Mouse (Mus musculus): ENCODE measurements around the gene Stk11. TPM values are rescaled to one million over a fixed set of nuclear protein-coding genes. Genes with fewer than 3 reads are reported as not detected.
"Not testable (repeated sequence)": the region's sequence is repeated elsewhere in the genome, so short reads cannot be mapped to it uniquely, and the experiment has no call there.

Gene Stk11
- polyA plus RNA-seq, 1 experiment from 2014 or later, result 23.2 TPM

GRCm38 (mm10) chr10:80156002-80156751, 40.6 kb downstream of the Stk11 start:
- DNase-seq (ENCODE audit: low spot score), result no peak

- DNase-seq (ENCODE audit: low spot score), result no peak
Observed at GRCm38 (mm10) chr10:80156752-80157053, 41.1 kb downstream of the Stk11 start.

- no peak for DNase-seq (ENCODE audit: low spot score)
Observed at GRCm38 (mm10) chr10:80157141-80157929, 41.7 kb downstream of the Stk11 start.

DNA sequence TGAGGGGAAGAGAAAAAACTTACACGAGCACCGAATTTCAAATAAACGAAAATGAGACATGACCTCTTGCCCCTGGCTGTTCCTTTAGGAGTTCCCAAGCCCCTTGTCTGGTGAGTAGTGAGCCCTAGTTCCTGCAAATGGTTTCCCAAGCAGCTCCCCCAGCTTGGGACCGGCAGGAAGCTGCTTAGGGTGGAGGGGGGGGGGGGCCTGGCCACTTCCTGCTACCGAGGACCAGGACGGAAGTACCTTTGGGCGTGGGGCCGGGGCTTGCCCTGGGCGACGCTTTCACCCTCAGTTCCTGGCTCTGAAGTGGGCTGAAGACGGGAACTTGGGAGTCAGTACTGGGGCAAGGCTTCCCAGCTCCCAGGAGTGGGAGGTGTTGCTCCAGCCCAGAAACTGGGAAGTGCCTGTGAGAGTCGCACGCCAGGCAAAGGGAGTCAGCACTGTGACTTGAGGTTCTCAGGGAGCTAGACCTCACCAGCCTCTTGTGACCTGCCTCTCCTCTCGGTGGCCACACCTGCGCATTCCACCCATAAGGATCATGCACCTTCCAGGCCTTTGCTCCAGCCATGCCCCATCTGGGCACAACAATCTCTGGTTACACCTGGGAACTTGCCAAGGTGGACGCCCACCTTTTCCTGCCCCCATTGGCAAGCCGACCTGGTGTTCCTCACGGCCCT, 42.8 kb downstream of the Stk11 start:
- DNase-seq (ENCODE audit: low spot score), result peak; percentile 82

DNA sequence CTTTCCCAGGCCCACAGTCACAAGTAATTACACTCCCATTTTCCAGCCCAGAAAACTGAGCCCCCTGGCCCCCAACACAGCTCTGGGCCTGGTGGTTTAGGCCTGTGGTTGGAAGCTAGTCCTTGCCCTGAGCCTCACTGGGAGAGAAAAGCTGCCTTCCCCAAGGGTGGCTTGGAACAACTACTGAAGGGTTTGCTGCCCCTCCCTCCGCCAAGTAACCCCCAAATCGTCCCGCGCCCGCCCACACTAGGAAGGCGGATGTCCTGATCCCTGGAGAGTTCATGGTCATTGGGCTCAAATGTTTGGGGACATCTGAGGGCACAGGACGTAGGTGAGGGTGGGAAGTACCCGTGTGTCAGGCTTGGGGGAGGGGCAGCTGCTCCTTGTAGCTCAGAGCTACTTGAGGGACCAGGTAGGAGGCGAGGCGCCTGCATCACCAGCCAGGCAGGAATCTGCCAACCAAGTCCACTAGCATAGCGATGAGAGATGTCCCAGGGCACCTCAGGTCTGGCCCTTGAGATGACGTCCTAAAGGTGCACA, 43.5 kb downstream of the Stk11 start:
- no peak for DNase-seq (ENCODE audit: low spot score)

- peak; percentile 100 for DNase-seq (ENCODE audit: low spot score)
Observed at GRCm38 (mm10) chr10:80159561-80160454, 44.2 kb downstream of the Stk11 start.

DNA sequence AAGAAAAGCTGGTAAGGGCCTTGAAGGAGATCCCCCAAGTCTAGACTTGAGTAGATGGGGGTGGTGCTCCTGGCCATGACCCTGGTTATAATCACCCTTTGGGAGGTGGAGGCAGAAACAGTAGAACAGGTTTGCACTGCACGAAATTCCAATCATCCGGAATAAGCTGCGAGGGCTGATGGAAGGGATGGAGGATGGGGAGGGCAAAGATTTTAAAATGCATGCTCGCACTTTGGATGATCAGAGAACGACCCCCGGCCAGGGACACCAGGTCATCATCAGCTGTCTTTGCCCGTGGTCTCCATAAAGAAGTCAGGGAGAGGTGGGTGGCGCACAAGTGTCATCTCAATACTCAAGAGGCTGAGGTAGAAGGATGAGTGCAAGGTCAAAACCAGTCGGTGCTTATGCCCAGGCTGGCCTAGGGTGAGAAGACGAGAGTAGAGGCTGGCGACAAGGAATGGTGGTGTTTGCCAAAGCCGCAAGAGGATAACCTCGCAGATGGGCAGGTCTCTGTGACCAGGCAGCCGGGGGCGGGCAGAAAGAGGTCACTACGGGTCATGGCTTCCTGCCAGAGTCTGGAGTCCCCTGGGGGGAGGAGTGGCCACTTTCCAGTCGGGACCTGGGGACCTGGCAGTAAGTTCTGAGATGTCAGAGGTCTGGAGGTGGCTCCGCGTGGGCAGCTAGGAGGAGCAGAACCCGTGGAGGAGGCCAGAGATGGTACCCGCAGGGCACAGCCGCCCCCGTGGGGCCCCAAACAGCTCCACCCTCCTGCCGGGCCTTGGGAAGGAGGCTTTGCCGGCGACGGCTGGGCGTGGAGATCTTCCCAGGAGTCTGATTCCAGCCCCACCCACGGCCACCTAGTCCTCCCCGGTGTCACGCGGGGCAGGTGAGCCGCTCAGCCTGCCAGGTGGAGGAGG, 45.1 kb downstream of the Stk11 start:
- peak; percentile 41 for DNase-seq (ENCODE audit: low spot score)

DNA sequence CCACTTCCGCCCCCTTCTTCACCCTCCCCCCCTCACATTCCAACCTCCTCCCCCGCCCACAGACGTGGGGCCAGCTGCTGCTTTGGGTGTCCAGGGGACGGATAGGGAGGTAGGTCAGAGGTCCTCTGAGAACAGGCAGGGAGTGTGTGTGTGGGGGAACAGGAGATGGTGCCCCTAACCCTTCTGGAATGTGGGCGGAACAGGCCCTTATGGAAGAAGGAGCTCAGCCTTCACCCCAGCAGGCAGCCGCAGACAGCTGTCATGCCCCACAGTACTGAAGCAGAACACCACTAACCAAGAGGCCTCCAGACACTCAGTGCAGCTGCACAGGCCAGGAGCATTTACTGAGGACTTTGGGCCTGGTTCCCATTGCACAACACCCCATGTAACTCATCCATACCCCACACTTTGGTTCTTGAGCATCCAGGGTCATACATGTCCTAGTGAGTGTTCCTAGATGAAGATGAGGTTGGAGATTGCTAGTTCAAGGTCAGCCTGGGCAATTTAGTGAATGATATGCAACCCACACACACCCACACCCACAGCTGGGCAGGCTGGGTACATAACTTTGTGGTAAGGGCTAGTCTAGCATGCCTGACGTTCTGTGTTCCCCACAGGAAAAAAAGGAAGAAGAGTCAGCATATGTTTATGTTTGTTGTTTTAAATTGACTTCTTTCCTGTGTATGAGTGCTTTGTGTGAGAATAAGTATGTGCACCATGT, 46.1 kb downstream of the Stk11 start:
- DNase-seq (ENCODE audit: low spot score), result peak; percentile 72

GRCm38 (mm10) chr10:80162243-80162608, 46.6 kb downstream of the Stk11 start:
- no peak for DNase-seq (ENCODE audit: low spot score)

GRCm38 (mm10) chr10:80162716-80163299, 47.2 kb downstream of the Stk11 start:
- DNase-seq (ENCODE audit: low spot score), result peak; percentile 46

- DNase-seq (ENCODE audit: low spot score), result no peak
Observed at GRCm38 (mm10) chr10:80163721-80164120, 48.1 kb downstream of the Stk11 start.

DNA sequence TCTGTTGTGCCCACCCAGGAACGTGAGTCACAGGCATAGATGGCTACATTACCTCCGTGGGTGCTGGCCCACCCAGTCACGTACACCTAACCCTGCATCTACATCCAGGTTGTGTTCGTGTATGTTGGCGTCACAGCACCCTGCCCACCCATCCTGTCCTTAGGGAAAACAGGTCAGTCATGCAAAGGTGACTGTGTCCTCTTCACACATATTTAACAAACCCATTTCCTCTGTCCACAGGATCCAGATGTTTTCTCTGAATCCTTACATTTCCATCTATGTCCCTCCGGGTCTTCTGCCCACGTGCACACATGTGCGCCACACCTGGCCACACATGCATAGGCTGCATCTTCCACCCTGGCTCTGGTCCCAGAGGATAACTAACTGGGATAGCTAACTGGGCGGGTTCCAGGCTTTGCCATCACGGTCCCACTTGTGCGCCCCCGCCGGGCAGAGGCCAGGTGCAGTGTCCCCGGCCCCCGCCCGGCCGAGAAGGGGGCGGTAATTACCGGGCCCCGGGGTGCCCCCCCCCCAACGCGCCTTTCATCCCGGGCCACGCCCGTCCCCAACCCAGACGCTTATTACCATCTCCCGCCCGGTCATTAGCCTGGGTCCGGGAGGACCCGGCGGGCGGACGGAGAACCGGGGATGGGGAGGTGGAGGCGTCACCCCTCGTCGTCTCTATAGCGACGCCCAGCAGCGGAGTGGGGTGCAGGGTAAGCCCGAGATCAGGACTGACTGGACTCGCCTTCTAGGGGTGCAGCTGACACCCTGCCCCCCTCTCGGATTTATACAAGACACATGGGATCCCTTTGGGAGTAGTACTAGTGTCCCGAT, 48.8 kb downstream of the Stk11 start:
- no peak for DNase-seq (ENCODE audit: low spot score)

GRCm38 (mm10) chr10:80164998-80165344, 49.4 kb downstream of the Stk11 start:
- peak; percentile 85 for DNase-seq (ENCODE audit: low spot score)

- no peak for DNase-seq (ENCODE audit: low spot score)
Observed at GRCm38 (mm10) chr10:80165392-80166128, 50.0 kb downstream of the Stk11 start, which contains the start of gene Cirbp. TSS of gene Cirbp (plus strand) at chr10:80165985.

- DNase-seq (ENCODE audit: low spot score), result not testable (repeated sequence)
Observed at GRCm38 (mm10) chr10:80166136-80166535, 50.5 kb downstream of the Stk11 start.

- peak; percentile 99 for DNase-seq (ENCODE audit: low spot score)
Observed at GRCm38 (mm10) chr10:80167460-80168037, 51.9 kb downstream of the Stk11 start.

Data from thymus, postnatal 0 days (tissue).